Mouse (Mus musculus): ENCODE data around the gene Dmd.

DNA sequence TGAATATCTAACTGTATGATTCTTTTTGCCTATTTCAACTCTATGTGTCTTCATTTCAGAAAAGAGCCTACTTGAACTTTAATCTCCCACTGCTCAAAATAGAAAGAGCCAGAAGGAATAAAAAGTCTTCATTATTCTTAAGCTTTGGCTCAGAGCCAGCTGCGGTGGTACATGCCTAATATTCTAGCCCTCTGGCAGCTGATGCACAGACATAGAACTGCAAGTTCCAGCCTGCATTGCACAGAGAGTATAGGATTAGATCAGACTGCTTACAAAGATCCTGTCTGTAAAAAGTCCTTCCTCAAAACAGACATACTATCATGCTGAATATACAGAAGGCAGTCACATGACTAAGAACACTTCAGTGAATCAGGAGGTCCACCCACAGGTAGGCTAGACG lies 168.5 kb downstream of the Dmd start:
- no peak for TF ChIP-seq POLR2A (IDR thresholded peaks at IDR 0.05; ENCODE audit: low read depth, low read length)
- TF ChIP-seq CTCF (IDR thresholded peaks at IDR 0.05; ENCODE audit: extremely low read depth, insufficient read length, insufficient replicate concordance, low read depth, low read length): no peak
